In genomic region chr14:73307490-73307889, GRCm38 (mm10) we compare ENCODE assay signal across 25 mouse cellular contexts. TPM values are rescaled to one million over a fixed set of nuclear protein-coding genes. Genes with fewer than 3 reads are reported as not detected.
DNase-seq lines count a peak whose midpoint lies in the region; ATAC-seq and TF ChIP-seq lines count a peak whose summit lies in the region.
"Had no signal": no experiment of that assay in that cellular context is flagged by ENCODE, and none has a peak within 500 bp of the region (broad histone marks: within the 10 kb centered on the region; RNA-seq: fewer than 3 reads in every experiment).

No protein-coding gene starts in this region.

- no peaks in the 10 kb centered on the region for H3K9me3 ChIP-seq in kidney, postnatal 0 days (replicated peaks; ENCODE audit: low read length)
- no peaks in the 10 kb centered on the region for H3K9me3 ChIP-seq in midbrain, postnatal 0 days (ENCODE audit: low read length)
- no peaks in the 10 kb centered on the region for H3K9me3 ChIP-seq in midbrain, embryonic 11.5 days (ENCODE audit: control insufficient read depth, low read length)
- no peaks in the 10 kb centered on the region for H3K9me3 ChIP-seq in neural tube, embryonic 13.5 days
- H3K9me3 ChIP-seq: embryonic facial prominence, embryonic 10.5 days; embryonic facial prominence, embryonic 12.5 days; forebrain, embryonic 13.5 days; G1E had no signal

- no peaks in the 10 kb centered on the region for H3K27me3 ChIP-seq in kidney, postnatal 0 days (ENCODE audit: insufficient read depth, low read length)
- H3K27me3 ChIP-seq in midbrain, postnatal 0 days (ENCODE audit: insufficient read depth, low read length) = no peaks in the 10 kb centered on the region
- no peaks in the 10 kb centered on the region for H3K27me3 ChIP-seq in midbrain, embryonic 11.5 days (ENCODE audit: control insufficient read depth, insufficient read depth, low read length)
- H3K27me3 ChIP-seq in neural tube, embryonic 13.5 days = no peaks in the 10 kb centered on the region
- H3K27me3 ChIP-seq: CH12.LX; embryonic facial prominence, embryonic 12.5 days; forebrain, embryonic 13.5 days; Patski had no signal

- no peaks in the 10 kb centered on the region for H3K4me1 ChIP-seq in kidney, postnatal 0 days (replicated peaks; ENCODE audit: insufficient read depth, low read length)
- H3K4me1 ChIP-seq in midbrain, postnatal 0 days (ENCODE audit: insufficient read depth, low read length) = no peaks in the 10 kb centered on the region
- no peaks in the 10 kb centered on the region for H3K4me1 ChIP-seq in midbrain, embryonic 11.5 days (ENCODE audit: control insufficient read depth, insufficient read depth, low read length)
- H3K4me1 ChIP-seq in neural tube, embryonic 13.5 days (replicated peaks) = peaks cover 10% of the 10 kb centered on the region
- H3K4me1 ChIP-seq: embryonic facial prominence, embryonic 10.5 days; embryonic facial prominence, embryonic 12.5 days; forebrain, embryonic 13.5 days had no signal

- no peak overlapping the region for H3K9ac ChIP-seq in kidney, postnatal 0 days (ENCODE audit: low read depth, low read length)
- no peak overlapping the region for H3K9ac ChIP-seq in midbrain, postnatal 0 days (replicated peaks; ENCODE audit: low read length, poor library complexity, severe bottlenecking)
- H3K9ac ChIP-seq in midbrain, embryonic 11.5 days (ENCODE audit: low read length) = no peak overlapping the region
- H3K9ac ChIP-seq in neural tube, embryonic 13.5 days = no peak overlapping the region
- H3K9ac ChIP-seq: embryonic facial prominence, embryonic 12.5 days; forebrain, embryonic 13.5 days had no signal

- H3K4me3 ChIP-seq in kidney, postnatal 0 days (replicated peaks; ENCODE audit: low read depth, low read length) = no peak overlapping the region
- H3K4me3 ChIP-seq in midbrain, postnatal 0 days (ENCODE audit: low read depth, low read length) = no peak overlapping the region
- no peak overlapping the region for H3K4me3 ChIP-seq in midbrain, embryonic 11.5 days (ENCODE audit: low read depth, low read length)
- H3K4me3 ChIP-seq in neural tube, embryonic 13.5 days = no peak overlapping the region
- H3K4me3 ChIP-seq: embryonic facial prominence, embryonic 10.5 days; embryonic facial prominence, embryonic 12.5 days; forebrain, embryonic 13.5 days had no signal

- no peak overlapping the region for H3K4me2 ChIP-seq in kidney, postnatal 0 days (ENCODE audit: low read length)
- H3K4me2 ChIP-seq in midbrain, postnatal 0 days (ENCODE audit: low read depth, low read length, poor library complexity, severe bottlenecking) = no peak overlapping the region
- H3K4me2 ChIP-seq in midbrain, embryonic 11.5 days = no peak overlapping the region
- no peak overlapping the region for H3K4me2 ChIP-seq in neural tube, embryonic 13.5 days
- H3K4me2 ChIP-seq: embryonic facial prominence, embryonic 12.5 days; forebrain, embryonic 13.5 days had no signal

- peak; percentile 52; the same call in 1 of the 2 replicates for ATAC-seq in frontal cortex, adult (ENCODE audit: low TSS enrichment)
- ATAC-seq in kidney, postnatal 0 days (replicated peaks; ENCODE audit: low FRiP score, low read depth) = no peak
- ATAC-seq in midbrain, postnatal 0 days (ENCODE audit: low FRiP score) = no peak
- no peak for ATAC-seq in midbrain, embryonic 11.5 days (ENCODE audit: low FRiP score)
- ATAC-seq in neural tube, embryonic 13.5 days (ENCODE audit: low read depth) = peak; percentile 81; the same call in 1 of the 2 replicates
- ATAC-seq: activated CD4-positive, CD25-positive, alpha-beta regulatory T cell, adult 4 months; CD4-positive, CD25-positive, alpha-beta regulatory T cell, adult 4 months; forebrain, embryonic 13.5 days; Patski had no signal

- H3K36me3 ChIP-seq in kidney, postnatal 0 days (ENCODE audit: insufficient read depth, low read length) = no peaks in the 10 kb centered on the region
- no peaks in the 10 kb centered on the region for H3K36me3 ChIP-seq in midbrain, postnatal 0 days (ENCODE audit: insufficient read depth, low read length)
- H3K36me3 ChIP-seq in midbrain, embryonic 11.5 days (ENCODE audit: control insufficient read depth, insufficient read depth, low read length) = no peaks in the 10 kb centered on the region
- no peaks in the 10 kb centered on the region for H3K36me3 ChIP-seq in neural tube, embryonic 13.5 days
- H3K36me3 ChIP-seq: embryonic facial prominence, embryonic 10.5 days; embryonic facial prominence, embryonic 12.5 days had no signal

- TF ChIP-seq CTCF in kidney, postnatal 0 days (IDR thresholded peaks at IDR 0.05; ENCODE audit: low read depth) = no peak
- TF ChIP-seq CTCF in midbrain, postnatal 0 days (IDR thresholded peaks at IDR 0.05) = no peak

- no peak overlapping the region for H3K27ac ChIP-seq in kidney, postnatal 0 days
- no peak overlapping the region for H3K27ac ChIP-seq in midbrain, postnatal 0 days (ENCODE audit: low read depth, low read length)
- H3K27ac ChIP-seq in midbrain, embryonic 11.5 days (ENCODE audit: low read depth, low read length) = no peak overlapping the region
- H3K27ac ChIP-seq in neural tube, embryonic 13.5 days (replicated peaks) = no peak overlapping the region
- H3K27ac ChIP-seq: embryonic facial prominence, embryonic 10.5 days; embryonic facial prominence, embryonic 12.5 days; forebrain, embryonic 13.5 days had no signal

- no peak for DNase-seq in frontal cortex, postnatal 25 days (ENCODE audit: low spot score in 2 of 2)
- peak; percentile 14 for DNase-seq in kidney, postnatal 0 days (ENCODE audit: low spot score)
- DNase-seq in kidney, postnatal 14 days = no peak
- DNase-seq in midbrain, postnatal 0 days (ENCODE audit: low spot score) = peak; percentile 26
- DNase-seq in midbrain, embryonic 11.5 days (ENCODE audit: low spot score, missing footprints) = no peak
- no peak for DNase-seq in neural tube, embryonic 10.5 days (ENCODE audit: extremely low spot score, low spot score)
- DNase-seq: adrenal gland, adult 8-10 months; adrenal gland, postnatal 14 days; adrenal gland, postnatal 36 days; B cell, adult 2 months; cerebellum, adult 11-12 months; cerebellum, adult 2 months; cerebellum, adult 9-10 months; cerebellum, postnatal 10 days; cerebellum, postnatal 25 days had no signal

- WGBS in kidney, postnatal 0 days = 79% methylated on average over 1 of the region's 1 CpGs
- 81% methylated on average over 1 of the region's 1 CpGs for WGBS in midbrain, postnatal 0 days
- 92% methylated on average over 1 of the region's 1 CpGs for WGBS in midbrain, embryonic 11.5 days
- WGBS in neural tube, embryonic 13.5 days = 36% methylated on average over 1 of the region's 1 CpGs

RNA-seq across cellular contexts. Expression of gene Rb1, which starts 18.1 kb away (rescaled TPM):
- polyA plus RNA-seq in kidney, postnatal 0 days (2015; fragmentation: Nextera tagmentation; extraction: Ambion mirVana) = 21.9 and 26.6 TPM in 2 replicates
- total RNA-seq in midbrain, postnatal 0 days (2014; rRNA removed) = 32.7 and 41.5 TPM in 2 replicates
- polyA plus RNA-seq in midbrain, postnatal 0 days (2015; fragmentation: Nextera tagmentation; extraction: Ambion mirVana) = 17.3 and 19.0 TPM in 2 replicates
- 41.4 and 49.2 TPM in 2 replicates for polyA plus RNA-seq in midbrain, embryonic 11.5 days (2014; fragmentation: Nextera tagmentation; extraction: Ambion mirVana)
- polyA plus RNA-seq in neural tube, embryonic 13.5 days (2015; fragmentation: Nextera tagmentation; extraction: Ambion mirVana) = 22.7 and 25.4 TPM in 2 replicates

Comparison
In these comparisons a context has a peak if more than half of its experiments do, and no peak if none do; other contexts are left out.
1. DNase-seq: peak in kidney, postnatal 0 days (single experiment) and midbrain, postnatal 0 days (single experiment); none in frontal cortex, postnatal 25 days (0 of 2), kidney, postnatal 14 days (single experiment), midbrain, embryonic 11.5 days (single experiment) and neural tube, embryonic 10.5 days (single experiment).
2. ATAC-seq: peak in frontal cortex, adult (single experiment) and neural tube, embryonic 13.5 days (single experiment); none in kidney, postnatal 0 days (single experiment), midbrain, postnatal 0 days (single experiment) and midbrain, embryonic 11.5 days (single experiment).